In genomic region chrX:152618464-152618863, GRCm38 (mm10) we compare ENCODE assay signal across 9 mouse cellular contexts. TPM values are rescaled to one million over a fixed set of nuclear protein-coding genes. Genes with fewer than 3 reads are reported as not detected.
DNase-seq lines count a peak whose midpoint lies in the region; ATAC-seq and TF ChIP-seq lines count a peak whose summit lies in the region.
"Had no signal": no experiment of that assay in that cellular context is flagged by ENCODE, and none has a peak within 500 bp of the region (broad histone marks: within the 10 kb centered on the region; RNA-seq: fewer than 3 reads in every experiment).

No protein-coding gene starts in this region.

- no peak overlapping the region for H3K4me2 ChIP-seq in kidney, embryonic 15.5 days
- no peak overlapping the region for H3K4me2 ChIP-seq in hindbrain, embryonic 16.5 days (ENCODE audit: low read length)
- no peak overlapping the region for H3K4me2 ChIP-seq in midbrain, embryonic 13.5 days (replicated peaks)

- H3K9me3 ChIP-seq in kidney, embryonic 15.5 days (replicated peaks) = no peaks in the 10 kb centered on the region
- H3K9me3 ChIP-seq in MEL (replicated peaks; ENCODE audit: insufficient read depth, low read length) = no peaks in the 10 kb centered on the region
- H3K9me3 ChIP-seq in hindbrain, embryonic 16.5 days (ENCODE audit: control insufficient read depth, low read length) = no peaks in the 10 kb centered on the region
- H3K9me3 ChIP-seq in midbrain, embryonic 13.5 days = no peaks in the 10 kb centered on the region

- no peaks in the 10 kb centered on the region for H3K4me1 ChIP-seq in kidney, adult 2 months (ENCODE audit: control insufficient read depth, insufficient read depth, low read length)
- no peaks in the 10 kb centered on the region for H3K4me1 ChIP-seq in kidney, embryonic 15.5 days
- no peaks in the 10 kb centered on the region for H3K4me1 ChIP-seq in MEL (ENCODE audit: control insufficient read depth in 1 of 2, insufficient read depth in 2 of 2, low read length in 2 of 2)
- no peaks in the 10 kb centered on the region for H3K4me1 ChIP-seq in hindbrain, embryonic 16.5 days (ENCODE audit: control insufficient read depth, insufficient read depth, low read depth, low read length)
- H3K4me1 ChIP-seq in midbrain, embryonic 13.5 days (replicated peaks) = no peaks in the 10 kb centered on the region
- no peaks in the 10 kb centered on the region for H3K4me1 ChIP-seq in thymus, adult 2 months (replicated peaks; ENCODE audit: control insufficient read depth, insufficient read depth, low read length)

- no peak overlapping the region for H3K27ac ChIP-seq in kidney, adult 2 months (ENCODE audit: insufficient read depth, low read depth, low read length)
- no peak overlapping the region for H3K27ac ChIP-seq in kidney, embryonic 15.5 days
- H3K27ac ChIP-seq in MEL (ENCODE audit: control insufficient read depth, low read depth, low read length) = no peak overlapping the region
- no peak overlapping the region for H3K27ac ChIP-seq in hindbrain, embryonic 16.5 days (ENCODE audit: low read depth, low read length)
- H3K27ac ChIP-seq in midbrain, embryonic 13.5 days = no peak overlapping the region
- H3K27ac ChIP-seq in thymus, adult 2 months (ENCODE audit: control insufficient read depth, insufficient read depth, low read length) = no peak overlapping the region

- H3K9ac ChIP-seq in kidney, embryonic 15.5 days = no peak overlapping the region
- no peak overlapping the region for H3K9ac ChIP-seq in MEL (ENCODE audit: control insufficient read depth, low read depth, low read length, poor library complexity, severe bottlenecking)
- no peak overlapping the region for H3K9ac ChIP-seq in hindbrain, embryonic 16.5 days (ENCODE audit: low read depth, low read length)
- no peak overlapping the region for H3K9ac ChIP-seq in midbrain, embryonic 13.5 days (replicated peaks)

- 100% methylated on average over 1 of the region's 1 CpGs for WGBS in kidney, adult 2 months
- 58% methylated on average over 1 of the region's 1 CpGs for WGBS in kidney, embryonic 15.5 days
- WGBS in hindbrain, embryonic 16.5 days = 67% methylated on average over 1 of the region's 1 CpGs
- 83% methylated on average over 1 of the region's 1 CpGs for WGBS in midbrain, embryonic 13.5 days
- 88% methylated on average over 1 of the region's 1 CpGs for WGBS in thymus, adult 2 months

- no peak; the same call in 1 of the 2 replicates for ATAC-seq in kidney, embryonic 15.5 days (replicated peaks; ENCODE audit: low FRiP score)
- ATAC-seq in hindbrain, embryonic 16.5 days = peak; percentile 79
- peak; percentile 66 for ATAC-seq in midbrain, embryonic 13.5 days

- TF ChIP-seq EP300 in MEL (IDR thresholded peaks at IDR 0.05; ENCODE audit: low read depth in 1 of 2, low read length in 2 of 2) = no peak

- H3K36me3 ChIP-seq in kidney, adult 2 months (ENCODE audit: control insufficient read depth, insufficient read depth, low read length) = peaks cover 1% of the 10 kb centered on the region; the same call in 1 of the 2 replicates
- H3K36me3 ChIP-seq in kidney, embryonic 15.5 days = 0 out of 2 replicates have a peak, but pooled peaks cover 4% of the 10 kb centered on the region
- H3K36me3 ChIP-seq in MEL (ENCODE audit: control insufficient read depth in 1 of 2, insufficient read depth in 2 of 2, low read length in 2 of 2) = no peaks in the 10 kb centered on the region
- no peaks in the 10 kb centered on the region for H3K36me3 ChIP-seq in hindbrain, embryonic 16.5 days (ENCODE audit: control insufficient read depth, insufficient read depth, low read length)
- H3K36me3 ChIP-seq in midbrain, embryonic 13.5 days = 0 out of 2 replicates have a peak, but pooled peaks cover 3% of the 10 kb centered on the region
- no peaks in the 10 kb centered on the region for H3K36me3 ChIP-seq in thymus, adult 2 months (ENCODE audit: control insufficient read depth, insufficient read depth, low read length)

- TF ChIP-seq RAD21 in MEL (IDR thresholded peaks at IDR 0.05; ENCODE audit: low read depth, low read length) = peak; percentile 39

- peak; percentile 5 for DNase-seq in kidney, adult 2 months
- DNase-seq in MEL (ENCODE audit: low read depth, low spot score) = peak; percentile 12
- DNase-seq in brain, embryonic 14.5 days (ENCODE audit: low read depth) = peak; percentile 82
- no peak for DNase-seq in thymus, adult 2 months
- no peak for DNase-seq in gastrocnemius, postnatal 4 days (ENCODE audit: low spot score in 2 of 2)

- no peak for TF ChIP-seq CTCF in kidney, adult 2 months (conservative IDR thresholded peaks at IDR 0.05; ENCODE audit: insufficient read depth, insufficient read length, low read depth, low read length)
- TF ChIP-seq CTCF in MEL (IDR thresholded peaks at IDR 0.05 in 2 of 3, conservative IDR thresholded peaks at IDR 0.05 in 1 of 3; ENCODE audit: control insufficient read depth in 1 of 3, insufficient read depth in 1 of 3, low read depth in 2 of 3, low read length in 3 of 3, poor library complexity in 1 of 3, severe bottlenecking in 1 of 3) = peak in 2 of 3 experiments; percentile 13 to 45; a peak in 2 of 6 replicates
- TF ChIP-seq CTCF in brain, embryonic 14.5 days (IDR thresholded peaks at IDR 0.05; ENCODE audit: borderline replicate concordance, extremely low read depth, insufficient read depth, insufficient read length) = no peak; the same call in 1 of the 2 replicates
- TF ChIP-seq CTCF in thymus, adult 2 months (IDR thresholded peaks at IDR 0.05; ENCODE audit: borderline replicate concordance, control insufficient read depth, extremely low read depth, insufficient read depth, low read length, poor library complexity) = no peak

- H3K79me2 ChIP-seq in MEL (ENCODE audit: control insufficient read depth, insufficient read depth, low read length, poor library complexity) = no peaks in the 10 kb centered on the region

- H3K27me3 ChIP-seq in kidney, adult 2 months (replicated peaks; ENCODE audit: control insufficient read depth, insufficient read depth, low read length) = no peaks in the 10 kb centered on the region
- peaks cover 30% of the 10 kb centered on the region for H3K27me3 ChIP-seq in kidney, embryonic 15.5 days
- H3K27me3 ChIP-seq in MEL (ENCODE audit: control insufficient read depth in 1 of 2, insufficient read depth in 2 of 2, low read length in 2 of 2) = no peaks in the 10 kb centered on the region
- H3K27me3 ChIP-seq in hindbrain, embryonic 16.5 days (replicated peaks; ENCODE audit: control insufficient read depth, insufficient read depth, low read length) = no peaks in the 10 kb centered on the region; the same call in 1 of the 2 replicates
- peaks cover 37% of the 10 kb centered on the region for H3K27me3 ChIP-seq in midbrain, embryonic 13.5 days
- H3K27me3 ChIP-seq in thymus, adult 2 months (ENCODE audit: control insufficient read depth, insufficient read depth, low read length) = no peaks in the 10 kb centered on the region

- no peak overlapping the region for H3K4me3 ChIP-seq in kidney, adult 2 months (ENCODE audit: insufficient read depth, low read depth, low read length)
- H3K4me3 ChIP-seq in kidney, embryonic 15.5 days (replicated peaks) = no peak overlapping the region
- H3K4me3 ChIP-seq in MEL (ENCODE audit: control insufficient read depth in 1 of 2, insufficient read depth in 1 of 2, low read depth in 2 of 2, low read length in 2 of 2) = no peak overlapping the region
- no peak overlapping the region for H3K4me3 ChIP-seq in hindbrain, embryonic 16.5 days (ENCODE audit: low read length)
- no peak overlapping the region for H3K4me3 ChIP-seq in midbrain, embryonic 13.5 days (replicated peaks)
- H3K4me3 ChIP-seq in thymus, adult 2 months (ENCODE audit: control insufficient read depth, insufficient read depth, low read length) = no peak overlapping the region

- TF ChIP-seq POLR2A in kidney, adult 2 months (IDR thresholded peaks at IDR 0.05; ENCODE audit: low read depth, low read length) = no peak
- no peak for TF ChIP-seq POLR2A in MEL (IDR thresholded peaks at IDR 0.05; ENCODE audit: control insufficient read depth in 1 of 2, insufficient read depth in 1 of 2, low read depth in 1 of 2, low read length in 2 of 2, poor library complexity in 1 of 2)
- TF ChIP-seq POLR2A in brain, embryonic 14.5 days (IDR thresholded peaks at IDR 0.05; ENCODE audit: borderline replicate concordance, extremely low read depth, insufficient read depth, insufficient read length, poor library complexity, severe bottlenecking) = no peak
- no peak for TF ChIP-seq POLR2A in thymus, adult 2 months (IDR thresholded peaks at IDR 0.05; ENCODE audit: control insufficient read depth, extremely low read depth, insufficient read depth, low read length, poor library complexity)

TF ChIP-seq in MEL, 35 proteins besides CTCF, POLR2A, EP300 and RAD21:
- TF ChIP-seq MXI1 (IDR thresholded peaks at IDR 0.05; ENCODE audit: low read depth, low read length) (no peak), ETS1 (IDR thresholded peaks at IDR 0.05; ENCODE audit: low read depth, low read length) (no peak), SMC3 (IDR thresholded peaks at IDR 0.05; ENCODE audit: low read depth, low read length) (peak; percentile 22; the same call in 1 of the 2 replicates)

RNA-seq across cellular contexts. Expression of gene Cldn34a, which starts 55.3 kb away (rescaled TPM):
- not detected in 2 replicates for polyA plus RNA-seq in kidney, adult 2 months (2012; rRNA removed)
- polyA plus RNA-seq in kidney, embryonic 15.5 days (2015; fragmentation: Nextera tagmentation; extraction: Ambion mirVana) = not detected in 2 replicates
- not detected in 2 replicates for total RNA-seq in MEL (2012; rRNA removed)
- not detected for polyA plus RNA-seq in MEL (2012; ENCODE audit: insufficient read depth in 1 of 2, insufficient read length in 2 of 2, low read depth in 1 of 2, low replicate concordance in 2 of 2, missing spikeins in 1 of 2)
- polyA plus RNA-seq in brain, embryonic 14.5 days (2012; rRNA removed) = not detected in 2 replicates
- polyA plus RNA-seq in hindbrain, embryonic 16.5 days (2015; fragmentation: Nextera tagmentation; extraction: Ambion mirVana) = not detected in 2 replicates
- not detected in 2 replicates for polyA plus RNA-seq in midbrain, embryonic 13.5 days (2015; fragmentation: Nextera tagmentation; extraction: Ambion mirVana)
- polyA plus RNA-seq in thymus, adult 2 months (2012; rRNA removed) = not detected in 2 replicates
- not detected for total RNA-seq in gastrocnemius, postnatal 4 days (2021)
- total RNA-seq: layer of hippocampus, postnatal 25 days had no signal

Comparison
In these comparisons a context has a peak if more than half of its experiments do, and no peak if none do; other contexts are left out.
1. DNase-seq: peak in kidney, adult 2 months (single experiment), MEL (single experiment) and brain, embryonic 14.5 days (single experiment); none in thymus, adult 2 months (single experiment) and gastrocnemius, postnatal 4 days (0 of 2).
2. CTCF ChIP-seq: peak in MEL (2 of 3); none in kidney, adult 2 months (single experiment), brain, embryonic 14.5 days (single experiment) and thymus, adult 2 months (single experiment).